Mouse (Mus musculus): ENCODE results near the gene Fcer1a. TPM values are rescaled to one million over a fixed set of nuclear protein-coding genes. Genes with fewer than 3 reads are reported as not detected.
"Not testable (repeated sequence)": the region's sequence is repeated elsewhere in the genome, so short reads cannot be mapped to it uniquely, and the experiment has no call there.

The Fcer1a gene
- not detected for total RNA-seq (2021)

DNA sequence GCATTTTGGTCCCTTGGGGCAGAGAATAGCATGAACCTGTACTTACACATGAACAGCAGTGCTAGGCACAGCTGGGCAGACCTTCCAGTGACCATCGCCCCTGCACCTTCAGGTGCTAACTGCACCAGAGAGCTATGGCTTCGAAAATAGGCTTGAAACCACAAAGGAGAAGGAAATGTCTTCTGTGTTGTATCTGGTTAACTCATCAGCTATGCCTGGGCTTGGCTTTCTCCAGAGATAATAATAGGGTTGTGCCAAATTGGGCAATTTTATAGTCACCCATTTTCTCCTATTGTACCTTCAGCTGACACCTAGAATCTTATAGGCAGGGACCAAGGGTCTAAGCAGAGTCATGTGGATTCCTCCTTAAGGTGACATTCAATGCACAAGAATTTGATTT, at the start of gene Fcer1a:
Gene Fcer1a, minus strand, starts transcription at position 134 of the 400 bp plus-strand sequence.
- DNase-seq: no peak
- intact Hi-C loops (cut with DNase I): no loop called here

DNA sequence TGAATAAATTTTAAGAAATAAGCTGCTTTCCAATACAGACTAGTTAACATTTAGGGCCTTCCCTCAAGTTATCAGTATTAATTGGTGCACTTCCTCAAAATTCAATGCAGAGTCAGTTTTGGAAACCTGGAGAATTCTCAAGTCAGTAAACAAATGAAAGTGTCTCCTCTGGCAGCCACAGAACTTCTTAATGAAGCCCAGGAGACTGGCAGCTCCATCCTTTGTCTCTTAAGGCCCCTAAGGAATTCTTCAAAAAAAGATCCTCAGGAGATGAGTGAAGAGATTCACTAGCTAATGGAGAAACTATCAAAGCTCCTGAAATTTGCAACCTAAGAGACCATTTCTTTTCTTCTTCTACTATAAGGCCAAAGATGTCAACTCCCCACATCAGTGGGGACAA, 38.7 kb upstream of the Fcer1a start, which contains the start of gene Olfr418:
Gene Olfr418, plus strand, starts transcription at position 301 of the 400 bp plus-strand sequence.
- intact Hi-C loops (cut with DNase I): no loop called here

DNA sequence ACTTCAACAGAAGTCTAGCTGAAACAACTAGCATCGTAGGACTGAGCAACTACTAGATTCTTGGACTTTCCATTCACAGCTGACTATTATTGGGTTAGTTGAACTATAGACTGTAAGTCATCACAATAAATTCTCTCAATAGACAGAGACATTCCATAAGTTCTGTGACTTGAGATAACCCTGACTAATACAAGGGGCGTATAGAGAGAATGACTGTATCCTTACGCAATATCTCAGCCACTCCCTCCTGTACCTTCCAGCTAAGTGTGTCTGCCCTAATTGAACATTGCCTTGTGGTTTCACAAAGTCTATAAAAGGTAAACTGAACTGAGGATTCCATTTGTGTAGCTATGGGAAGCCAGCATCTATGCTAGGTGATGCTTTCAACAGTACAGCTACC, 22.9 kb upstream of the Fcer1a start:
- intact Hi-C loops (cut with DNase I): no loop called here
- DNase-seq: no peak

More for the DNA sequence above, 38.7 kb upstream of the Fcer1a start, which contains the start of gene Olfr418:
- no peak for DNase-seq

DNA sequence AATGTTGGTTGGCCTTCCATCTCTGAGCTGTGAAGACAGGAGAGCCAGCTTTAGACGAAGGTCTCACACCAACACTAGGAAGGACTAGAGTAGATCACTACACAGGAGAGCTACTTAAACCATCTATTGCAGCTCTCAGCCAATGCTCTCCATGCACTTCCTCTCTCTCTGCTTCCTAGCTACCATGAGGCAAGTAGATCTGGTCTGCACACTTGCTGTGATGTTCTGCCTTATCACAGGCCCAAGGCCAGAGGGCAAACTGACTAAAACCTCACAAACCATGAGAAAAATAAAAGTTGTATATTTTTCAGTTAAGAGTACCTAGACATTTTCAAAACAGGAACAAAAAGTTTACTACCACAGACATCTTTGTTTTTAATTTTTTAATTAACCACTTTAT, 10.0 kb upstream of the Fcer1a start:
- DNase-seq; intact Hi-C loops (cut with DNase I): not testable (repeated sequence)

DNA sequence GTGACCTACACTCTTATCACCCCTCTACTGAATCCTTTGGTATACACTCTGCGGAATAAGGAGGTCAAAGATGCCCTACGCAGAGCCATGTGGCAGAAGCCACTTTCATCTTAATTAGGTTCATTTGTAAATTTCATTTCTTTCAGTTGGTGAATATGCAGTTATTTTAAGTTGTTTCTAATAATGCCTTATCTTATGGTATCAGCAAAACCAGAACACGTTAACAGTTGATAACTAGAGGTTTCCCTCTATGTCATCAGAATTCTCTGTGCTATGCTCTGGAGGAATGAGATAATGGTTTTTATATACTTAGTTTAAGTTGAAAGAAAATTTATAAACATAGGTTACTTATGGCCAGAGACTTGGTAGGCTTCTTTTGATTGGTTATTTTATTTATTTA, 10.5 kb downstream of the Fcer1a start:
- intact Hi-C loops (cut with DNase I): no loop called here
- no peak for DNase-seq

DNA sequence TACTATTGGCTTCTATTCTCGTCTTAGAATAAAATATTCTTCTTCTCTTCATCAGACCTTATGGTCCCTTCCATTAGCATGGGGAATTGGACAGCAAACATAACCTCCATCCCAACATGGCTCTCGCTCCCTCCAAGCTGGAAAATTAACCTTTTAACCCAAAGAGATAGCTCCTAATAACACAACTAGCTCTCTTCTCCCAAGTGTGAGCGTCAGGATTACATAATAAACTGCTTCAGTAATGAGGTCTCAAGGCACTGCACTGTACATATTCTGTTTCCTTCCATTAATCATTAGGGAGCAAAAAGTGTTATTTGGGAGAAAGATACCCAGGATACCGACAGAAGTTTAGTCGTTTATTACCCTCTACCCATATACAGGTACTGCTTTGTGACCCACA, 14.9 kb downstream of the Fcer1a start, which contains the start of gene Olfr1404:
Gene Olfr1404, plus strand, starts transcription at position 301 of the 400 bp plus-strand sequence.
- no peak for DNase-seq
- intact Hi-C loops (cut with DNase I): no loop called here

DNA sequence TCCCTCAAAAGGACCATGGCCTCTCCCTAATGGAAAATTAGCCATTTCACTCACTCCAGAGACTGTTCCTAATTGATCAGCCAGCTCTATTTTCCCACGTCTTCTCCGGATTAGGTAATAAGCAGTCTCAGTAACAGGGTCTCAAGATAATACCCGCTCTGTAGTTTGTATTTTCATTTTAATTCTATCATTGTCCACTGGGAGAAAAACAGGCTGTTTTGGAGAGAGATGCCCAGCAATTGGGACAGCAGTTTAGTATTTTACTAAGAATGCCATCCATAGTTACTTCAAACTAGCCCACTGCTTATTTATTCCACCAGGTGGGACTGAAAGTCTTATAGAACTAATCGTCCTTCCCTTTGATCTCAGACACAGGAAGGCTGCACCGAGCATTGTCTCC, 29.5 kb downstream of the Fcer1a start, which contains the start of gene Olfr218:
Gene Olfr218, plus strand, starts transcription at position 301 of the 400 bp plus-strand sequence.
- intact Hi-C loops (cut with DNase I): no loop called here
- no peak for DNase-seq

DNA sequence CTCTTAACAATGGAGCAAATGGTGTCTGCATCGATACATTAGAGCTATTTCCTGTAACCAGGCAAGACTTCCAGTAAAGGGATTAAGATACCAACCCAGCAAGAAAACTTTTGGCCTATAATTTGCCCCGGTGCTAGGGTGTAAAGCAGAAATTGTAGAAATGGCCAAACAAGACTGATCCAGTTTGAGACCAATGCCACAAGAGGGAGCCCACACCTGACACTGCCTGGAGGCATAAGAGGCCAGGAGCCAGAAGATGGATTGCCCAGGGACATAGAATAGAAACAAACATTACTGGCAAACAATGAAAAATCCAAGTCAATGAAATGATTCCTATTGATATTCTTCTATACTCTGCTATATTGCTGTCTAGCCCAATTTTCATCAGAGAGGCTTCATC, 30.7 kb downstream of the Fcer1a start:
- intact Hi-C loops (cut with DNase I): no loop called here
- DNase-seq: no peak

DNA sequence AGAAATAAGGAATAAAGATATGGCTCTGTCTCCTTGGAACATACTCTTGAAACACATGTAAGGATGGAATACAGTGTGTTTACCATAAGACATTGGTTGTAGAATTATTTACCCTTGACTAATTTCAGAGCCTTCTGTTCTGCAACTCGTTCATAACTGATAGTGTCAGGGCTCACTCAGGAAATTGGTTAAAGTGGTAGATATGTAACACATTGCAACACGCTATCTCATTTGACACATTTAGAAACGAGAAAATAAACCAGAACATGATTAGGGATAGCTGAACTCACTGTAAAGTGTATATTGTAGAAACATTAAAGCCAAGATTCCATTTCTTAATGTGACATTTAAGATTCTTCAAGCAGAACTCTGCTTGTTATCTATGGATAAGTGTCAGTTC, 35.0 kb downstream of the Fcer1a start:
- DNase-seq: no peak
- intact Hi-C loops (cut with DNase I): no loop called here

DNA sequence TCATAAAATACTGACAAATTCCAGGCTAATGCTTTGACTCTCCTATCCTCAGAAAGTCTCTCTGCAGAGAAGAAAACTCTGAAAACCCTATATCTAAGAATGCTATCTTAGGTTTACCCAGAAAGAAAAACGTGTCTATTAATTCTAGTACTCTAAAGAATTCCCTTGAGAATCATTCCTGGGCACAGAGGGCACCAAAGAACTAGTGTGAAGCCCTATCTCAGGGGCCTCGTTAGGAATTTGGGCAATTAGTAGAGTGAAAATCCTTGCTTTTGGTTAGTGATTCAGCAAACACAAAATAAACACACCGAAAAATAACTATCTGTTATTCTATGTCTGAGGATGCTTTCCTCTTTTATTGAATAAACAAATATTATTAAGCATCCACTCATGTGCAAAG, 36.5 kb downstream of the Fcer1a start, which contains the start of gene Olfr1406:
Gene Olfr1406, minus strand, starts transcription at position 101 of the 400 bp plus-strand sequence.
- intact Hi-C loops (cut with DNase I): no loop called here
- DNase-seq: no peak

DNA sequence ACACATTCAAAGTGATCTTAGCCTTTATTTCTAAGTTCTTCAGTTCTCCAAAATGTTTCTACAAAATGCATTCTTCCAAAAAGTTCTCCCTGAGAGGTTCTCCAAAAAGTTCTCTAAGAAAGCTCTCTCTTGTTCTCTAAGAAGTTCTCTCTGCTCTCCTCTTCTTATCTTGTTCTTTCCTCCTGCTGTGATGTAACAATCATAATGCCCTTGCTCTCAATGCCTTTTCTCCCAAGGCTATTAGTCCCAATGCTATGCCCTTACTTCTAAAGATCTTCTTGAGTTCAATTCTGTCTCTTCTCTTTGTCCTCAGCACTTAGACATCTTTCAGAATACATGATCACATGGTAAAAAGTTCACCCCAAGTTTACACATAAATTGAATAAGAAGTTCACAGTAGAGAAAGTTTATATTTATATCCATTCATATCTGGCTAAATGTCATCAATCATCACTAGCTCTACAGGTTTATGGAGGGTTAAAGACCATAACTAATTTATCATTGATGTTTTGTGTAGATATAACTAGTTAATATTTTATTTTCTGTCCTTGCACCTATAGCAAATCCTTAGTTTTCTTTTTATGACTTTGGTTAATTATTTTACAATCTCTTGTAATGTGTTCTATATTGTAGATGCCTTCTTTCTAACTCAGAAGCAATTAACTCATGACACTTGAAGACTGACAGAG, 52.7 kb downstream of the Fcer1a start:
- no peak for DNase-seq
- intact Hi-C loops (cut with DNase I): no loop called here

Other genes with a start within 250 kb of the Fcer1a start
- not detected for gene Olfr1408, start 89.8 kb downstream of the Fcer1a start, total RNA-seq (2021)
- gene Olfr1406, start 36.6 kb downstream of the Fcer1a start, total RNA-seq (2021): not detected
- not detected for gene Olfr218, start 29.4 kb downstream of the Fcer1a start, total RNA-seq (2021)
- not detected for gene Olfr1404, start 14.8 kb downstream of the Fcer1a start, total RNA-seq (2021)
- not detected for gene Olfr418, start 38.8 kb upstream of the Fcer1a start, total RNA-seq (2021)
- gene Mptx2, start 50.6 kb upstream of the Fcer1a start, total RNA-seq (2021): not detected
- gene Ackr1, start 106.5 kb upstream of the Fcer1a start, total RNA-seq (2021): under 1 TPM; 0.53 to 0.74 TPM
- gene Aim2, start 123.7 kb upstream of the Fcer1a start, total RNA-seq (2021): 1 to 10 TPM; 1.3 to 1.5 TPM
- 1 to 10 TPM; 2.5 TPM for gene Cadm3, start 140.5 kb upstream of the Fcer1a start, total RNA-seq (2021)